Mouse (Mus musculus): ENCODE data around the gene Cd302.

GRCm38 (mm10) chr2:60221954-60222353 is 62.3 kb downstream of the Cd302 start:
- no peak for TF ChIP-seq POLR2A (IDR thresholded peaks at IDR 0.05; ENCODE audit: low read depth, low read length)
- TF ChIP-seq EP300 (IDR thresholded peaks at IDR 0.05; ENCODE audit: low read length): no peak
- no peak for TF ChIP-seq MXI1 (IDR thresholded peaks at IDR 0.05; ENCODE audit: low read depth, low read length)
- no peak for TF ChIP-seq CTCF (conservative IDR thresholded peaks at IDR 0.05 in 1 of 2, IDR thresholded peaks at IDR 0.05 in 1 of 2; ENCODE audit: low read depth in 2 of 2, low read length in 2 of 2)

Measured in CH12.LX (cell line).